Mouse (Mus musculus) thymus, postnatal 14 days (tissue): ENCODE data around the gene Mc3r.

ENCODE experiments used
- DNase-seq: peaks from one replicate; pipeline ENCODE4 v3.0.0; 2021

The Mc3r gene

GRCm38 (mm10) chr2:172256956-172257355, 8.7 kb downstream of the Mc3r start:
- DNase-seq = no peak

GRCm38 (mm10) chr2:172257471-172258065, 9.3 kb downstream of the Mc3r start:
- DNase-seq = no peak

- DNase-seq = no peak
Measured at GRCm38 (mm10) chr2:172260064-172260463, 11.8 kb downstream of the Mc3r start.

- no peak for DNase-seq
Measured at GRCm38 (mm10) chr2:172261441-172261840, 13.1 kb downstream of the Mc3r start.

GRCm38 (mm10) chr2:172263216-172263615, 14.9 kb downstream of the Mc3r start:
- no peak for DNase-seq

- DNase-seq = no peak
Measured at GRCm38 (mm10) chr2:172269907-172270306, 21.6 kb downstream of the Mc3r start.

- no peak for DNase-seq
Measured at GRCm38 (mm10) chr2:172270485-172270944, 22.2 kb downstream of the Mc3r start.

GRCm38 (mm10) chr2:172270974-172271697, 22.8 kb downstream of the Mc3r start:
- no peak for DNase-seq

GRCm38 (mm10) chr2:172274662-172275061, 26.4 kb downstream of the Mc3r start:
- DNase-seq = peak; percentile 13

- DNase-seq = no peak
Measured at GRCm38 (mm10) chr2:172276155-172276554, 27.9 kb downstream of the Mc3r start.

GRCm38 (mm10) chr2:172278979-172279378, 30.7 kb downstream of the Mc3r start:
- DNase-seq = no peak

- no peak for DNase-seq
Measured at GRCm38 (mm10) chr2:172282071-172282710, 33.9 kb downstream of the Mc3r start.

- DNase-seq = no peak
Measured at GRCm38 (mm10) chr2:172287715-172288114, 39.4 kb downstream of the Mc3r start.

GRCm38 (mm10) chr2:172288965-172289364, 40.7 kb downstream of the Mc3r start:
- DNase-seq = no peak

- no peak for DNase-seq
Measured at GRCm38 (mm10) chr2:172289632-172290031, 41.3 kb downstream of the Mc3r start.

- no peak for DNase-seq
Measured at GRCm38 (mm10) chr2:172290474-172290873, 42.2 kb downstream of the Mc3r start.

- DNase-seq = no peak
Measured at GRCm38 (mm10) chr2:172291025-172291424, 42.7 kb downstream of the Mc3r start.

GRCm38 (mm10) chr2:172291755-172292524, 43.6 kb downstream of the Mc3r start:
- no peak for DNase-seq

GRCm38 (mm10) chr2:172292525-172293405, 44.5 kb downstream of the Mc3r start:
- no peak for DNase-seq

GRCm38 (mm10) chr2:172298083-172298482, 49.8 kb downstream of the Mc3r start:
- DNase-seq = no peak

GRCm38 (mm10) chr2:172298542-172298941, 50.2 kb downstream of the Mc3r start:
- DNase-seq = no peak
